Mouse (Mus musculus) thymus, adult 2 months (tissue): ENCODE results near the gene Fbln1.

ENCODE experiments used
- CTCF ChIP-seq: fragments of 200-500 bp; IDR thresholded peaks from 2 replicates; pipeline ENCODE4 v1.5.1; 2012; ENCODE audit warnings: mild to moderate bottlenecking, control low read depth, low read length, moderate library complexity, borderline replicate concordance; ENCODE audit not compliant: control insufficient read depth, poor library complexity, insufficient read depth; ENCODE audit errors: extremely low read depth
- POLR2A ChIP-seq: fragments of 200-500 bp; IDR thresholded peaks from 2 replicates; pipeline ENCODE4 v1.6.1; 2012; ENCODE audit warnings: mild to moderate bottlenecking, low read length, control low read depth, moderate library complexity; ENCODE audit not compliant: control insufficient read depth, poor library complexity, insufficient read depth; ENCODE audit errors: extremely low read depth

DNA sequence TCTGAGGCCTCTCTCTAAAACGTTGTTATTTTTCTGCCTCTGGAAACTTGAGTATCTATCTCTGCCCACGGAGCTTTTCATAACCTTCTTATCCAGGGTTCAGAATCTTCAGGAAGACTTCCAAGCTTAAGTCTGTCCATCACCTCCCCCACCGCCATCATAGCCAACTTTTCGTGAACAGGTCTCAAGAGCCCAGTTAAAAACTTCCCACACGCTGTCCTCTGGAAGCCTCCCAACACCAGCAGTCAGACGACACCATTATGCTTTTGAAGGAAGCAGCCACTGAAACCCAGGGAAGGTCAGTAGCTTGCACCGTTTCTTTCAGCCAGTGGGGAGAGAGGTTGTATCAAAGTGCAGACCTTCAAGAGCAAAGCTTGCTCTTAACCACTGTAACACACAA, 18.8 kb upstream of the Fbln1 start:
- TF ChIP-seq CTCF = no peak
- TF ChIP-seq POLR2A = no peak
